Mouse (Mus musculus): ENCODE results near the gene Bcam.

DNA sequence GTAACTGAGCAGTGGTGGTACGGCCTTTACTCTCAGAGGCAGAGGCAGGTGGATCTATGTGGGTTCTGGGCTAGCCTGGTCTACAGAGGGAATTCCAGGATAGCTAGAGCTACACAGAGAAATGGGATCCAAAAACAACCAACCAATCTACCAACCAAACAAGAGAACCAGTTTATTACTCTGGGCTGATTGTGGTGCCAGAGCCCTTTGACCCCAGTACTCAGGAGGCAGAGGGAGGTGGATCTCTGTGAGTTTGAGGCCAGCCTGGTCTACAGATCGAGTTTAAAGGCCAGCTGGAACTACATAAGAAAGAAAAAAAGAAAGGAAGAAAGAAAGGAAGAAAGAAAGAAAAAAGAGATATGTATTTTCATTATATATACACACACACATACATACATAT lies 24.4 kb upstream of the Bcam start:
- no peak for TF ChIP-seq CTCF (IDR thresholded peaks at IDR 0.05; ENCODE audit: borderline replicate concordance, insufficient read depth, low read depth, low read length)
- no peak for TF ChIP-seq POLR2A (IDR thresholded peaks at IDR 0.05; ENCODE audit: borderline replicate concordance, insufficient read depth, low read length)
